Mouse (Mus musculus) gastrocnemius, postnatal 14 days (tissue): ENCODE measurements around the gene C1qtnf6. TPM values are rescaled to one million over a fixed set of nuclear protein-coding genes. Genes with fewer than 3 reads are reported as not detected.
A peak's percentile ranks its signal among the peaks of the same experiment; 100 is the strongest.

ENCODE experiments used
- DNase-seq: peaks from one replicate; pipeline ENCODE4 v3.0.0; 2021; ENCODE audit warnings: mixed read lengths
- intact Hi-C: fragments of 180-260 bp; cut with DNase I; formaldehyde crosslinking; loops from one replicate; pipeline ENCODE4 v1.15.1; 2025; ENCODE audit warnings: low total_unique reads
- total RNA-seq, 2 experiments: library from RNA; stranded (reverse); gene quantifications; 2 replicates each; pipeline ENCODE4 v1.2.3; 2021

C1qtnf6 gene
- total RNA-seq, 2 experiments from 2014 or later, result 36.9 to 40.4 TPM

- intact Hi-C loops, result no loop called here
- no peak for DNase-seq
These were observed 9.3 kb downstream of the C1qtnf6 start for GRCm38 (mm10) chr15:78521892-78522291.

- peak; percentile 43 for DNase-seq
- intact Hi-C loops, result no loop called here
These were observed 9.9 kb downstream of the C1qtnf6 start for GRCm38 (mm10) chr15:78521331-78521730.

- DNase-seq, result peak; percentile 65
- intact Hi-C loops, result no loop called here
These were observed 11.0 kb downstream of the C1qtnf6 start for GRCm38 (mm10) chr15:78520112-78520715.

- no peak for DNase-seq
- intact Hi-C loops, result no loop called here
These were observed 13.0 kb downstream of the C1qtnf6 start for GRCm38 (mm10) chr15:78518221-78518620.

DNA sequence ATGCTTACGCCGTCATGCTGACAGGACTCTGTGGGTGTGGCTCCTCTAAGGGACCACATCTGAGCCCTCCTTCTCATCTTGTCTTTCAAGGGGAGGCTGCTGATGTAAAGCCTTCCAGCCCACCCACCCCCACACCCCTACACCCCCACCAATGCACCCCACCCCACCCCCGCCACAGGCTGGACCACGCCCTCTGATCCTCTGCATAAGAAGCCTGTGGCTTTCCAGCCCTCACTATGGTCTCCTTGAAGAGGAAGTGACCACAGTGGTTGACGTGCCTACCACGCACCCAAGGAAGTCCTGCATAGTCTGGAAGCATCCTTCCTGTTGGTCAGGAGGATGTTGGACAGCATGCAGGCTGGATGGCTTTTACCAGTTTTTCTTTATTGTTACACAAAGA, 15.5 kb downstream of the C1qtnf6 start:
- DNase-seq, result no peak
- intact Hi-C loops, result no loop called here

DNA sequence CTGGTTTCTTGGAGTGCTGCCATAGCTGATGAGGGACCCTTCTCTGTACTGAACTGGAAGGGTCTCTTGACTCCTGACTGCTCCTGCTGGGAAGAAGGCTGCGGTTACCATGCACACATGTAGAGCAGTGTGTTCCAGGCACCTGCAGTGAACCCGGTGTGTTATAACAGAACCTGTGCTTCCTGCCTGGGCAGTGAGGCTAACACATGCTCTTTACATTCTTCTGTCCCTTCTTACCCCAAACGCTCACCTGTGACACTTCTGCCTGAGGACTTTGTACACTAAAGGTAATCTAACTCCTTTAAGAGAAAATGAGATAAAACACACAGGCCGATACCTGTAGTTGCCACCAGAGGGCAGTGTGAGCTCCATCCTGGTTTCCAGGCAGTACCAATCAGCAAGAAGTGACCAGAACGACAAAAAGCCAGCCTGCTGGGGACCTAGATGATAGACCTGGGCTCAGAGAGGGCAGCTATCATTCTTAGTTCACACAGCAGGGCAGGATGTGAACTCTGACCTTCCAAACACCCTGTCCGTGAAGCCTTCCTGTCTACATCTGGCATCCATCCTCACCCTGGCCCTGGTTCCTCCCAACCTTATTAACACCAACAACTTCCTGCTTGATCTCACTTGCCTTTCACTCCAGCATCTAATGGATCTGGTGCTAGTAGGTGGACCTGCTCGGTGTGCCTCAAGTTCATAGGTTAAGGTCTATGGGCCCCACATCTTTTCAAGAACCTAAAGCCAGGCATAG, 16.6 kb downstream of the C1qtnf6 start:
- intact Hi-C loops, result no loop called here

GRCm38 (mm10) chr15:78513019-78513418, 18.2 kb downstream of the C1qtnf6 start:
- intact Hi-C loops, result loop anchor here (2.0 kb wide), 1 partner anchor 22 kb away; no protein-coding TSS in a partner anchor
- DNase-seq, result no peak

More for the DNA sequence above, 16.6 kb downstream of the C1qtnf6 start:
- DNase-seq, result peak; percentile 72

GRCm38 (mm10) chr15:78511951-78512350, 19.3 kb downstream of the C1qtnf6 start:
- no peak for DNase-seq
- intact Hi-C loops, result loop anchor here (2.0 kb wide), 1 partner anchor 23 kb away; no protein-coding TSS in a partner anchor

- no peak for DNase-seq
- intact Hi-C loops, result no loop called here
These were observed 20.5 kb downstream of the C1qtnf6 start for GRCm38 (mm10) chr15:78510736-78511135.

DNA sequence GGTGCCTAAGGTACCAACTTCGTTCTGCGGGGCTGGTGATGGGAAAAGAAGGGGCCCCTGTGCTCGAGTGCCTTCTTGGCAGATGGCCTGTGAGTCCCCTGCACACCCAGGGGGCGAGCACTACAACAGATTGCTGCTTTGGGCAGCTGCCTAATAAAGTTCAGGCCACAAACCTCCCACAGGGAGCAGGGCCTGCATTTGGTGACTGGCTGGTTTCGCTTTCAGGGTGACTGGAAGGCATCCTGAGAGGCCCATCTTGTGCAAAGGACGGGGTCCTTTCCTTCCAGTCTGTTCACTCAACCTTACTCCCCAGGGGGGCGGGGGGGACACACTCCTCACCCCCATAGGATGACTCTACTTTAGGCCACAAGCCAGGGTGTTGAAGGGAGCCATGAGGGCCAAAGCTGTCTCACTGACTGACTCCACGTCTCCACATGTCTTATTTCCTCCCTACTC, 21.1 kb downstream of the C1qtnf6 start:
- no peak for DNase-seq
- intact Hi-C loops, result no loop called here

DNA sequence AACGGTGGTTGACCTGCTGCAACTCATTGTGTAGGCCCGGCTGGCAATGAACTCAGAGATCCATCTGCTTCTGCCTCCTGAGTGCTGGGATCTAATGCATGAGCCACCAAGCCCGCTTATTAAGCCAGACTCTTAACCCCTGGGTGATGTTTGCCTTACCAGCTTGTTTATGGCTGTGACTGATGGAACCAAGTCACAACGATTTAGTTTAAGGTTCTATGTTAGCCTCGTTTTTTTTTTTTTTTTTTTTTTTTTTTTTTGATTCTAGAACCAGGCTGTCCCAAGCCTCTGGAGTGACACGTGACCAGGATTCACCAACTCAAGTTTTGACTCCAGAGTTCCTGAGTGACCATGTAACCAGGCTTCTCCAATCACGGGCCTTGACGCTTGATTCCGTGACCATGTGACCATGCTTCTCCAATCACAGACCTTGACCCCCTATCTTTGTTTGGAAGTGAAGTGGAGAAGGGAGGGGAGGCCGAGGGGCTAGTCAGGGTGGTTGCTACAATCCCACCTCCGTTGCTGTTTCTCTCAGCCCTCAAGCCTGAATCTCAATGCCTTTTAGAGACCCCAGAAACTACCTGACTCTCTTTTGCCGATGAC, 21.8 kb downstream of the C1qtnf6 start:
- intact Hi-C loops, result no loop called here

DNA sequence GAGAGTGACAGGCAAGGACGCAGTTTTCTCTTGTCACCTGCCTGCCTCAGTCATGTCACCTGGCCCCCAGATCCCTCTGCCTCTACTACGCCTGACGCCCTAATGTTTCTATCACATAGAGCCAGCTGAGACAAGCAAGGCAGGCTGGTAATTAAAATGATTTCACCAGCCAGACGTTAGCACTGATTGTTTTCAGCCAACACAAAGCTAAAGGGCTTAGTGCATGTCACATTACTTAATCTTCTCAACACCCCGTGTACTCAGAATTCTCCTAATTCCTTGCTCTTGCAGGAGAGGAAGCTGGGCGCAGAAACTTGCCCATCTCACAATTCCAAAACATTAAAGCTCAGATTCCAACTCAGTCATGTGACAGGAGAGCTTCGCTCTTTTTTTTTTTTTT, 22.8 kb downstream of the C1qtnf6 start:
- intact Hi-C loops, result no loop called here
- no peak for DNase-seq

More for the DNA sequence above, 21.8 kb downstream of the C1qtnf6 start:
- DNase-seq, result no peak

GRCm38 (mm10) chr15:78505541-78505940, 25.7 kb downstream of the C1qtnf6 start:
- no peak for DNase-seq
- intact Hi-C loops, result no loop called here

DNA sequence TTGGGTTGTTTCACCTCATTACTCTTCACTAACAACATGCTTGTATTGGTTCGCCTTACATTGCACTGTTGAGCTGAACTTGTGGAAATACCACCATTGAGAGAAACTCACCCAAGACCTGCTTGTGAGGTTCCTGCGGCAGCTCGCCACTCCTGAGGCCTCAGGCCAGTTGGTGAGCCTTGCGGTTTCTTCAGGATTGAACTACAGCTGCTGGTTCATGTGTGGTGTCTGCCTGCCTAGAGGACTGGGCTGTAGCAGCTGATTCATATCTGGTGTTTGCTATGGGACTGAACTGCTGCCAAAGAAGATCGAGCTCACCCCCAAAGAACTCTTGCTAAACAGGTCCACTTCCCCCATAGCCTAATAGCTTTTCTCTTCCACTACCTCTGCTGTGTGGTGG, 26.4 kb downstream of the C1qtnf6 start:
- intact Hi-C loops, result no loop called here
- no peak for DNase-seq

GRCm38 (mm10) chr15:78504013-78504412, 27.2 kb downstream of the C1qtnf6 start:
- intact Hi-C loops, result no loop called here
- no peak for DNase-seq

DNA sequence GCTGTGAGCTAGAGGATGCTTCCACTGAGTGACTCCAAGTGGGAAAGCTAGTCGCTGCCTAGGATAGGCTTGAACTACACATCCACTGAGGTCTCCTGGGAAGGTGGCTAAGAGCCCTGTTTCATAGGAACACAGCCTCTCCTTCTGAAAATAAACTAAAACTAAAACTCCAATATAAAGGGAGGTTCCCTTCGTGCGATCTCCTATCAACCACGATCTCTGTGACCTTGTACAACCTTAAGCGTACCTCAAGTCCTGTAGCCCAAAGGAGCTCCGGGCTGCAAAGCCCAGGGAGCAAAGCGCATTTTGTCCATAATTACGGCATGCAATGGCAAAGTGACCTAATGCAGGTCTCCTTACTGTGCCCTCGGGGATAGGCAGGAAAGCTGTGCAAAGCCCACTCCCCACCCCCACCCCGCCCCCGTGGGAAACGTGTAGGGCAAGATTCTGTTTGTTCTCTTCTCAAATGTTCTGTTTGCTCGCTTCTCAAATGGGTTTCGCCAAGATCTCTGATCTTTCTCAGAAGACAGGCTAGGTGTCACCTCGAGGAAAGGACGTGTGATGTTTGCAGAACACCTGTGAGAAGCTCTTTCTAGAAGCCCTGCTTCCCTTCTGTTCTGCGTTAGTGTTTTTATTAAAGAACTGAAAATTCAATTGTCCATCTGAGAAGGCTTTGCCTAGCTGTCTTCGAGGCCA, 28.6 kb downstream of the C1qtnf6 start:
- intact Hi-C loops, result no loop called here
- no peak for DNase-seq

DNA sequence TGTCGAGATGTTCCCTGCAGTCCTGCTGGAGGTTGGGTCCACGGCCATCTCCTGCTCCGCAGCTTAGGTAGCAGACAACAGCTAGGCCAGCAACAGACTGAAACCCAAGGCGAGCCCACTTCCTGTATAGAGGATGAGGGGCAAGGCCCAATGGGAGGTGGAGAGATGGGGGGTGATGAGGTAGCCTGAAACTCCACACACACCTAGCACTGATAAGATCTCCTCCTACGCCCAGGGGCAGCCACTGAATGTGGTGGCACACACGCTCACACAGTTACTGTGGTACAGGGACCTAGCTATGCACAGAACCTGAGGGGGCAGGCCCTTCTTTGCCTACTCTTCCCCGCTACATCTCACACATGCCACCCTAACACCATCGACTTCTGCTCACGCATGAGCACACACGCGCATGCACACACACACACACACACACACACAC, 36.2 kb downstream of the C1qtnf6 start, which contains the start of gene Il2rb:
Gene Il2rb (minus strand): TSS at position 304 of the 439 bp plus-strand sequence.
- intact Hi-C loops, result no loop called here
- DNase-seq, result no peak

GRCm38 (mm10) chr15:78493401-78494010, 37.7 kb downstream of the C1qtnf6 start:
- intact Hi-C loops, result no loop called here
- no peak for DNase-seq

- intact Hi-C loops, result no loop called here
- no peak for DNase-seq
These were observed 39.9 kb downstream of the C1qtnf6 start for GRCm38 (mm10) chr15:78491301-78491700.
